Mouse (Mus musculus) forebrain, embryonic 10.5 days (tissue): ENCODE data around the gene Gucd1. TPM values are rescaled to one million over a fixed set of nuclear protein-coding genes. Genes with fewer than 3 reads are reported as not detected.
"Not testable (repeated sequence)": the region's sequence is repeated elsewhere in the genome, so short reads cannot be mapped to it uniquely, and the experiment has no call there.

Experiments used
- DNase-seq: peaks from one replicate; pipeline ENCODE4 v3.0.0-alpha.2; 2017; ENCODE audit warnings: low spot score; ENCODE audit errors: extremely low spot score
- H3K27ac ChIP-seq: fragments of 300-500 bp; sonication (generic); 2 replicates; pipeline ENCODE4 v1.5.1; 2016; ENCODE audit warnings: mild to moderate bottlenecking
- H3K27me3 ChIP-seq: fragments of 300-500 bp; sonication (generic); 2 replicates; pipeline ENCODE4 v1.6.1; 2016; ENCODE audit warnings: mild to moderate bottlenecking; ENCODE audit not compliant: poor library complexity, severe bottlenecking
- H3K36me3 ChIP-seq: fragments of 300-500 bp; sonication (generic); replicated peaks from 2 replicates; pipeline ENCODE4 v1.6.1; 2016; ENCODE audit warnings: mild to moderate bottlenecking, moderate library complexity
- H3K4me1 ChIP-seq: fragments of 300-500 bp; sonication (generic); 2 replicates; pipeline ENCODE4 v1.6.1; 2016
- H3K4me3 ChIP-seq: fragments of 300-500 bp; sonication (generic); 2 replicates; pipeline ENCODE4 v1.5.1; 2016; ENCODE audit warnings: mild to moderate bottlenecking, moderate library complexity
- H3K9me3 ChIP-seq: fragments of 300-500 bp; sonication (generic); 2 replicates; pipeline ENCODE4 v1.6.1; 2016; ENCODE audit warnings: mild to moderate bottlenecking, moderate library complexity
- WGBS: fragments of 180-500 bp; shearing (Covaris S2); methylation state at CpG from one replicate; pipeline ENCODE4 v1.1.7; 2016; 5-methylcytosine and 5-hydroxymethylcytosine counted together
- polyA plus RNA-seq: library from polyadenylated mRNA; unstranded; fragments of >200 nt; fragmentation: Nextera tagmentation; extraction: Ambion mirVana; gene quantifications from 2 replicates; pipeline ENCODE4 v1.2.1, GENCODE M21; 2016

The Gucd1 gene
- polyA plus RNA-seq, 1 experiment from 2014 or later: 28.6 TPM

- not testable (repeated sequence) for H3K4me1 ChIP-seq, H3K27me3 ChIP-seq, H3K4me3 ChIP-seq, H3K36me3 ChIP-seq, H3K27ac ChIP-seq, H3K9me3 ChIP-seq, DNase-seq
- 40% methylated on average over 5 of the region's 6 CpGs for WGBS
Measured at GRCm38 (mm10) chr10:75475139-75475850, 42.5 kb downstream of the Gucd1 start.

GRCm38 (mm10) chr10:75474571-75474970, 43.2 kb downstream of the Gucd1 start:
- Histone ChIP-seq H3K9me3 (no peaks in the 10 kb centered on the region), H3K4me1 (peaks cover 7% of the 10 kb centered on the region), H3K36me3 (no peaks in the 10 kb centered on the region), H3K4me3 (no peak overlapping the region), H3K27me3 (no peaks in the 10 kb centered on the region), H3K27ac (no peak overlapping the region)
- 61% methylated on average over 5 of the region's 5 CpGs for WGBS
- DNase-seq: no peak

GRCm38 (mm10) chr10:75473411-75473810, 44.4 kb downstream of the Gucd1 start:
- no peaks in the 10 kb centered on the region for H3K27me3 ChIP-seq
- WGBS: 80% methylated on average over 8 of the region's 8 CpGs
- no peaks in the 10 kb centered on the region for H3K36me3 ChIP-seq
- no peak for DNase-seq
- no peak overlapping the region for H3K27ac ChIP-seq
- no peak overlapping the region for H3K4me3 ChIP-seq
- peaks cover 7% of the 10 kb centered on the region for H3K4me1 ChIP-seq
- H3K9me3 ChIP-seq: no peaks in the 10 kb centered on the region

GRCm38 (mm10) chr10:75465781-75466550, 51.8 kb downstream of the Gucd1 start:
- no peaks in the 10 kb centered on the region for H3K27me3 ChIP-seq
- no peak overlapping the region for H3K4me3 ChIP-seq
- 72% methylated on average over 6 of the region's 6 CpGs for WGBS
- H3K4me1 ChIP-seq: no peaks in the 10 kb centered on the region
- no peak overlapping the region for H3K27ac ChIP-seq
- no peak for DNase-seq
- no peaks in the 10 kb centered on the region for H3K9me3 ChIP-seq
- H3K36me3 ChIP-seq: no peaks in the 10 kb centered on the region

- Histone ChIP-seq H3K4me3 (no peak overlapping the region), H3K27ac (no peak overlapping the region), H3K4me1 (no peaks in the 10 kb centered on the region), H3K9me3 (no peaks in the 10 kb centered on the region), H3K27me3 (no peaks in the 10 kb centered on the region), H3K36me3 (no peaks in the 10 kb centered on the region)
- DNase-seq: no peak
- WGBS: 90% methylated on average over 3 of the region's 3 CpGs
Measured at GRCm38 (mm10) chr10:75462728-75463127, 55.0 kb downstream of the Gucd1 start.

- Histone ChIP-seq H3K27ac (no peak overlapping the region), H3K27me3 (no peaks in the 10 kb centered on the region), H3K36me3 (no peaks in the 10 kb centered on the region), H3K4me3 (no peak overlapping the region), H3K9me3 (no peaks in the 10 kb centered on the region), H3K4me1 (no peaks in the 10 kb centered on the region)
- 85% methylated on average over 4 of the region's 4 CpGs for WGBS
- no peak for DNase-seq
Measured at GRCm38 (mm10) chr10:75458329-75458728, 59.4 kb downstream of the Gucd1 start.

GRCm38 (mm10) chr10:75457852-75458251, 59.9 kb downstream of the Gucd1 start:
- no peak for DNase-seq
- 93% methylated on average over 1 of the region's 1 CpGs for WGBS
- Histone ChIP-seq H3K4me3 (no peak overlapping the region), H3K9me3 (no peaks in the 10 kb centered on the region), H3K36me3 (no peaks in the 10 kb centered on the region), H3K4me1 (no peaks in the 10 kb centered on the region), H3K27me3 (no peaks in the 10 kb centered on the region), H3K27ac (no peak overlapping the region)

GRCm38 (mm10) chr10:75456061-75456831, 61.5 kb downstream of the Gucd1 start:
- not testable (repeated sequence) for H3K27me3 ChIP-seq, H3K4me1 ChIP-seq, H3K27ac ChIP-seq, H3K9me3 ChIP-seq, H3K36me3 ChIP-seq, H3K4me3 ChIP-seq, DNase-seq
- 93% methylated on average over 15 of the region's 18 CpGs for WGBS

- H3K27ac ChIP-seq: peak overlapping the region; percentile 26
- DNase-seq: peak; percentile 58
- 57% methylated on average over 10 of the region's 10 CpGs for WGBS
Measured at GRCm38 (mm10) chr10:75451036-75451786, 66.6 kb downstream of the Gucd1 start.

GRCm38 (mm10) chr10:75450331-75450730, 67.4 kb downstream of the Gucd1 start:
- H3K4me1 ChIP-seq: peaks cover 34% of the 10 kb centered on the region
- H3K36me3 ChIP-seq: no peaks in the 10 kb centered on the region
- 89% methylated on average over 8 of the region's 8 CpGs for WGBS
- no peak for DNase-seq
- H3K27me3 ChIP-seq: no peaks in the 10 kb centered on the region
- peak overlapping the region; percentile 26; the same call in 1 of the 2 replicates for H3K27ac ChIP-seq
- no peaks in the 10 kb centered on the region for H3K9me3 ChIP-seq
- H3K4me3 ChIP-seq: no peak overlapping the region

More at GRCm38 (mm10) chr10:75451036-75451786, 66.6 kb downstream of the Gucd1 start:
- no peaks in the 10 kb centered on the region for H3K9me3 ChIP-seq
- H3K36me3 ChIP-seq: no peaks in the 10 kb centered on the region
- H3K27me3 ChIP-seq: no peaks in the 10 kb centered on the region
- H3K4me3 ChIP-seq: no peak overlapping the region
- H3K4me1 ChIP-seq: peaks cover 31% of the 10 kb centered on the region

GRCm38 (mm10) chr10:75448806-75449420, 68.9 kb downstream of the Gucd1 start:
- H3K27me3 ChIP-seq: no peaks in the 10 kb centered on the region
- H3K36me3 ChIP-seq: no peaks in the 10 kb centered on the region
- no peak for DNase-seq
- H3K27ac ChIP-seq: 0 out of 2 replicates have a peak overlapping the region, but pooled peaks have one; percentile 31
- 83% methylated on average over 6 of the region's 6 CpGs for WGBS
- peaks cover 48% of the 10 kb centered on the region for H3K4me1 ChIP-seq
- no peak overlapping the region for H3K4me3 ChIP-seq
- H3K9me3 ChIP-seq: no peaks in the 10 kb centered on the region

GRCm38 (mm10) chr10:75447489-75447888, 70.3 kb downstream of the Gucd1 start:
- Histone ChIP-seq H3K4me3 (no peak overlapping the region), H3K27ac (0 out of 2 replicates have a peak overlapping the region, but pooled peaks have one; percentile 12), H3K4me1 (peaks cover 54% of the 10 kb centered on the region), H3K27me3 (no peaks in the 10 kb centered on the region), H3K9me3 (no peaks in the 10 kb centered on the region), H3K36me3 (no peaks in the 10 kb centered on the region)
- 88% methylated on average over 11 of the region's 11 CpGs for WGBS
- no peak for DNase-seq
